Mouse (Mus musculus) splenic B cell, adult 2 months (primary cell): ENCODE data around the gene Olfr56.
"Not testable (repeated sequence)": the region's sequence is repeated elsewhere in the genome, so short reads cannot be mapped to it uniquely, and the experiment has no call there.

Experiments used
- DNase-seq: peaks from one replicate; pipeline ENCODE4 v3.0.0-alpha.2; 2011; ENCODE audit warnings: low read depth, low spot score
- H3K27me3 ChIP-seq: 2 replicates; pipeline ENCODE4 v1.6.1; 2012; ENCODE audit warnings: mild to moderate bottlenecking, low read length, moderate library complexity, mixed read lengths; ENCODE audit not compliant: control insufficient read depth, poor library complexity, insufficient read depth, severe bottlenecking
- H3K36me3 ChIP-seq: 2 replicates; pipeline ENCODE4 v1.6.1; 2012; ENCODE audit warnings: mild to moderate bottlenecking, low read length, moderate library complexity, mixed read lengths; ENCODE audit not compliant: control insufficient read depth, poor library complexity, insufficient read depth, severe bottlenecking

Gene Olfr56

DNA sequence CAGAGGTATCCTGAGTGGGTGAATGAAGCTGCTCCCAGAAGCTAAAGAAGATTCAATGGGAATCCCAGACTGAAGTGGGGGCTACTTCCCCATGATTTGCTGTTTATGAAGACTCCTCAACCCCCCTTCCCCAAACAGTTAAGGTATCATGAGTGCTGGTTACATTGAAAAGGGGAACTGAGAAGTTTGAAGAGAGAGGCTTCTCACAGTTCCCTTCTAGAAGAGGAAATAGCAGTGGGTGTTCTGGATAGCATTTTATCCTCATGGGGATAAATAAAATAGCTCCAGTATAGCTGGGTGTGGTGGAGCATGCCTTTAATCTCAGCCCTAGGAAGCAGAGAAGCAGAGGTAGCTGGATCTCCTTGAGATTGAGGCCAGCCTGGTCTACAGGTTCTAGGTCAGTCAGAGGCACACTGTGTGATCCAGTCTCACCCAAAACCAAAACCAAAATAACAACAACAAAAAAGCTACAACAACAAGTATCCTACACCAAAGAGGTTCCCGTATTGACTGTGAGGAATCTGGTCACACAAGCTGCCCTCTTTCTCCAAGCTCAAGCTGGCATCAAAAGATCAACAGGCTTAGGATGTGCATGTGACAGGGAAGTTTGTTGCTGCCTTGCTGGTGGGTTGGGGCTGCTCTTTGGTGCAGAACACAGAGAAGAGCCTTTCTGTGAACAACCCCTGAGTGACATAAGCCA is at the start of gene Olfr56:
Gene Olfr56, plus strand, starts transcription at position 650 of the 700 bp plus-strand sequence.
- DNase-seq = not testable (repeated sequence)

DNA sequence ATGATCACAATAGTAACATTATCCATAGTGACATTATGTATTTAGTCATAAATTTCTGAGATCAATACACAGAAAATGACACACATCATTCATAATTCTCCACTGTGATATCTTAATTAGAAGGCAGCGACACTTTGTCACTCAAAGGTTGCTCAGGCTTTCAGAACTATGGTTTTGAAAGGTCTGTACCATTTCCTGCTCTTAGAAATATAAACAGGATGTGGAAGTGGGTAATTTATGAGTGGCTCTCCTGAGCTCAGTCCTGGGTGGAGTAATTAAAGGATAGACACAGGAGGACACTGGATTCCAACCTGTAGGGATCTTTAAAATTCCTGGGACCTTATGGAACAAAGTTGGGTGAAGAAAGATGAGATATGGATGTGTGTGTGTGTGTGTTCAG is 45.3 kb upstream of the Olfr56 start:
- not testable (repeated sequence) for H3K27me3 ChIP-seq, DNase-seq, H3K36me3 ChIP-seq

More for the DNA sequence above, at the start of gene Olfr56:
- not testable (repeated sequence) for H3K36me3 ChIP-seq, H3K27me3 ChIP-seq

DNA sequence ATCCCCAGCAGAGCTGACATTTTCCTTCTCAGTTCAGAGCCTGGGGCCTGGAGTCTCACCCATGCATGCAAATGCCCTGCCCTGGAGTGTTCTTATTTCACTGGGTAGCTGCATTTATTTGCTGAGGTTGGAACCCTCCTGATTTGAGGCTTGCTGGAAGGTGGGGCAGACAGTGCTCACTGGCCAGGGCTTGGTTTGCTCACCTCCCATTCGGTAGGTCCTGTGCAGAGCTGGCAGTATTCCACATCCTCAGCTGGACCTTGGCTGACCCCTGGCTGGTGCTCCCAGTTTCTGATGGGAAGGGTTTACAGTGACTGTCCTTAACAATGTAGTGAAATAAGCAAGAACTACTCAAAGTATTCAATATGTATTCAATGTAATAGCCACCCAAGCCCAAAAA is 44.8 kb upstream of the Olfr56 start:
- not testable (repeated sequence) for H3K27me3 ChIP-seq, H3K36me3 ChIP-seq, DNase-seq

DNA sequence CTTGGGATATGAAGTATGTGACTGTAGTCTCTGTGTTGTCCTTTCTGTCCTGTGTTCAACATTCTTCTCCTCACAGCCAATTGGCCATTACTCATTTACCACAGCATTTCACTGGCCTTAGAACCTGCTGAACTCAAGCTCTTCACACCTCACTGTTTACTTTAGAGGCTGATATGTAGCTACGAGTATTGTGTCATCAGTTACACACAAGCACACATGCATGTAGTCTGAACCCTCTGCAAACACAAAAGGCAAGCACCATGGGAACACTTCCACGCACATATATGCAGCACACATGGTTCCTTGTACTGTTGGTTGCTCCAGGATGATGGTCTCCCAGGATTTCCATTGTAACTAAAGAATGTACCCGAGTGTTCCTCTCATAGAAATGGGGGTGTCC is 43.4 kb upstream of the Olfr56 start:
- H3K36me3 ChIP-seq, DNase-seq, H3K27me3 ChIP-seq: not testable (repeated sequence)

DNA sequence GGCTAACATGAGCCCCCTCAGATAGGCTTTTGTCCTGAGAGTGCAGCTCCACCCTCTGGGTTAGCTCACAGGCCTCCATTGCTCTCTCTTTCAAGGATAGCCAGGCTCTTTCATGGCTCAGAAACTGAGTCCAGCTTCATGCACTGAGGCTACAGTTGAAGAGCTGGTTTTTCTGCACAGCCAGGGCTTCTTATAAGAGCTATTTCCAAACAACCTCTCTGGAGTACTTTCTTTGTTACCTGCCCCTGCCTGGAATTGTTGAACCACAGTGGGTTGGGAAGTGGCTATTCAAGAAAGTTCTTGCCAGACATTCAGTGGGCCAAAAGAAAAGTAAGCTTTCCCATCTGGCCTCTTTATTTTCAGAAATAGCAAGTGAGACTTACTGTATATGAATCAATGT is 39.4 kb upstream of the Olfr56 start:
- not testable (repeated sequence) for DNase-seq

DNA sequence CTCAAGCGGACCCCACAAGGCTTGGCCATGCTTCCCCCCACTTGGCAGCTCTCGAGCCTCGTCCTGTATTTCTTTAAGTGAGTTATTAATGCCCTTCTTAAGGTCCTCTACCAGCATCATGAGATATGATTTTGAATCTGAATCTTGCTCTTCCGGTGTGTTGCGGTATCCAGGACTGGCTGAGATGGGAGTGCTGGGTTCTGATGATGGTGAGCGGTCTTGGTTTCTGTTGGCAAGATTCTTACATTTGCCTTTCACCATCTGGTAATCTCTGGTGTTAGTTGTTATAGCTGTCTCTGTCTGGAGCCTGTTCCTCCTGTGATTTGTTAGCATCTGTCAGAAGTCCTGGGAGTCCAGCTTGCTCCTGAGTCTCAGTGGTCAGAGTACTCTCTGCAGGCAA is 32.6 kb upstream of the Olfr56 start, which contains the start of gene Psme2b:
Gene Psme2b, minus strand, starts transcription at position 101 of the 400 bp plus-strand sequence.
- H3K36me3 ChIP-seq, DNase-seq, H3K27me3 ChIP-seq: not testable (repeated sequence)

More for the DNA sequence above, 39.4 kb upstream of the Olfr56 start:
- H3K27me3 ChIP-seq, H3K36me3 ChIP-seq: not testable (repeated sequence)

DNA sequence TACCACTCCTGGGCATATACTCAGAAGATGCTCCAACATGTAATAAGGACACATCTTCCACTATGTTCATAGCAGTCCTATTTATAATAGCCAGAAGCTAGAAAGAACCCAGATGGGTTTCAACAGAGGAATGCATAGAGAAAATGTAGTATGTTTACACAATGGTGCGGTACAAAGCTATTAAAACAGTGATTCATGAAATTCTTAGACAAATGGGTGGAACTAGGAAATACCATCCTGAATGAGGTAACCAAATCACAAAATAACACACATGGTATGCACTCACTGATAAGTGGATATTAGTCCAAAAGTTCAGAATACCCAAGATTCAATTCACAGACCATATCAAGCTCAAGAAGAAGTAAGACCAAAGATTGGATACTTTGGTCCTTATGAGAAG is 4.0 kb upstream of the Olfr56 start:
- H3K36me3 ChIP-seq, H3K27me3 ChIP-seq, DNase-seq: not testable (repeated sequence)

DNA sequence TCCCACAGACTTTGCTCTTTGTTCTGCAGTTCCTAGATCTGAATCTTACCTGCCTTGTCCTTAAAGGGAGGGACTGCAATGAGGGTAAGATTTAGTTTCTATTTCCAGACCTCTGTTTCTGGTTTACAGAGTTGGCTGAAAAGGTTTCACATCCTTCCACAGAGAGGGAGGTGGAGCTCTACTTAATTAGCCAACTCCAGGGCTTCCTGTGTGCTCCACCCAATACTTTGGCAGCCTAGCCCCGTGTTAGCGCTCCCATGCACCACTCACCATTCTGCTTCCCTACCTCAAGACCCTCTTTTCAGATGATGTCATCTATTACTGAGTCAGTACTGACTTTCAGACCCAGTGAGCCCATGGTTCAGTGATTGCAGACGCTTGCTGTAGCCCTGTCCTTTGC is 562 bp downstream of the Olfr56 start, which contains the start of gene 9930111J21Rik1:
Gene 9930111J21Rik1, minus strand, starts transcription at position 148 of the 400 bp plus-strand sequence.
- H3K36me3 ChIP-seq, H3K27me3 ChIP-seq, DNase-seq: not testable (repeated sequence)

DNA sequence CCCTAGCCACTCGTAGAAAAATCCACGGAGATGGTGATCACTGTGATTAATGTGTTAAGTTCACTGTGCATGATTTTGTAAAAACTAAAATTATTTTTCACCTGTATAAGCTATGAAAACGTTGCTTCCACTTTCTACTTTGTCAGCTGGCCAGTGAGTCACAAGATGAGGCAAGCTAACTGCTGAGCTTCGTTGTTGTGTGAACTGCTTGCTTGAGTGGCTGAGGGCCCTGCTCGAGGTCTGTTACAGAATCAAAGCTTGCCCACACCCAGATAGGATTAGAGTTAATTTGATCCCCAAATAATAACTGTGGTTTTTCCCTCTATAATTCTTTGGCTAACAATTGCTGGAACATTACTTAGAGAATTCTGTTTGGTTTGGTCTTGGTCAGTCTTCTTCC is 1.4 kb downstream of the Olfr56 start:
- H3K36me3 ChIP-seq, H3K27me3 ChIP-seq, DNase-seq: not testable (repeated sequence)

DNA sequence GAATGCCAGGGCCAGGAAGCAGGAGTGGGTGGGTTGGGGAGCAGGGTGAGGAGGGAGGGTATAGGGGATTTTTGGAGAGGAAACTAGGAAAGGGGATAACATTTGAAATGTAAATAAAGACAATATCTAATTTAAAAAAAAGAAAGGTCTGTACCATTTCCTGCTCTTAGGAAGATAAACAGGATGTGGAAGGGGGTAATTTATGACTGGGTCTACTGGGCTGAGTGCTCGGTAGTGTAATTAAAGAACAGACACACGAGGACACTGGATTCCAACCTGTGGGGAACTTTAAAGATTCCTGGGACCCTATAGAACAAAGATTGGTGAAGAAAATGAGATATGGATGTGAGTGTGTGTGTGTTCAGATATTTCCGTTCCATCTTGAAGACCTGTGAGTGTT is 4.2 kb downstream of the Olfr56 start:
- not testable (repeated sequence) for DNase-seq, H3K27me3 ChIP-seq, H3K36me3 ChIP-seq

DNA sequence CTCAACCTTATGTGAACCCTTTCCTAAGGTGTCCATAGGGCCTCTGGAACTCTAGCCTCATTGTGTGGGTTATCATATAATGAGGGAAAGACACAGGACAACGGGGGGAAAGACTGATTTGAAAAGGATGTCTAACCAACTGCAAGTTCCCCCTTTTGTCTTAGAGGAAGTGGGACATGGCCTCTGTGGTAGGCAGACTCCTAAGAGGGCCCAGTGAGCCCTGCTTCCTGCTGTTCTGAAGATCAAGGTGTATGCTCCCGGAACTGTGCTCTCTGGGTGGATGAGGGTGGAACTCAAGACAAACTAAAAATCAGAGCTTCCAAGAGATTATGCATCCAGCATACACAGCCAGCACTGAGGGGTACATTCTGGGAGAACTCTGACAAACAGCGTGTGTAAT is 9.5 kb downstream of the Olfr56 start:
- peak; percentile 30 for DNase-seq
- H3K36me3 ChIP-seq, H3K27me3 ChIP-seq: not testable (repeated sequence)

DNA sequence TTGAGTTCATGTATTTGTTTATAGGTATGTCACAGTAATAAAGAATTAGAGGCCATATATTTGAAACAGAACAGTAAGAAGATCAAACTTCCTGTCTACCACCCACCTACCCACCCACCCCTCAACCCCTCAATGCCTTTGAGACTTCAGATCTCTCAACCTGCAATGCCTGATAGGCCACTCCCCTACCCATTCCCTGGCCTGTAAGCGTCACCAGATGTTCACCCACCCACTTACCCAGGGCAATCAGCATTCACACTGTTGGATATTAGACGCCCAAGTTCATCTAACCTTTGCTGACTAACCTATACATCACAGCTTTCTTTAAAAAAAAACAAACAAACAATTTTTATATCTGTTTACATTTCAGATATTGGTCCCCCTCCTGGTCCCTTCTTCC is 11.3 kb downstream of the Olfr56 start:
- not testable (repeated sequence) for H3K36me3 ChIP-seq, H3K27me3 ChIP-seq, DNase-seq

DNA sequence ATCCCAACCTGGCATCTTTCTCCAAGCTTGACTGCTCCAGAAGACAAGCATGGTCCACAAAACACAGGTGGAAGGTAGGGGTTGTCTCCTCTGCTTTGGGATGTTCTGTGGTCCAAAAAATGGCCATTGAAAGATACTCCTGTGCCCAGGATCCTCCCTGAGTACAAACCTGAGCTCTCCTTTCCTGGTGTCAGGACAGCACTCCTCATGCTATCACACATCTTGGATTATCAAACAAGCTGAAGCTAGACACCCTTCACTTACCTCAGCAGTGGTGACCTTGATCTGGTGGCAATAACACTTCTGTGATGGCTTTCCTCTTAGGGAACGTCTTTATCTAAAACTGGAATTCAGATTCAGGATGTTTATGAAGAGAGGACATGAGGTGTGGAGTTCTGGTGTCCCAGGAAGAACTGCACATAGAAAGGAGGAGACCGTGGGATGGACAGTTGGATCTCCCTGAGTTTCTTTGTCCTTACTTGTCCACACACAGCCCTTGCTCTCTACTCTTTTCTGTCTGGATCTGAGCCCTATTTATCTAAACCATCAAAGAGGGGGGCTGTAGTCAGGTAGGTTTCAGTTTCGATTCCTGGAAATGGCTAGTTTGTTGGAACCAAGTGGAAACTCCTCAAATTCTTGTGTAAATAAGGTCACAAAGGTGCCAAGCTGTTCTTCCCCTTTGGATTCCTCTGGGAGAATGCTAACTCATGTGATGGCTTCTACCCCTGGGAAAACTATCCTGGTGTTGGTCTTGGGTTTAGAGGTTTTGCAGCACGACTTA is 13.2 kb downstream of the Olfr56 start, which contains the start of gene Gm12185:
Gene Gm12185, minus strand, starts transcription at position 487 of the 781 bp plus-strand sequence.
- not testable (repeated sequence) for H3K27me3 ChIP-seq, H3K36me3 ChIP-seq
- DNase-seq = peak; percentile 31

DNA sequence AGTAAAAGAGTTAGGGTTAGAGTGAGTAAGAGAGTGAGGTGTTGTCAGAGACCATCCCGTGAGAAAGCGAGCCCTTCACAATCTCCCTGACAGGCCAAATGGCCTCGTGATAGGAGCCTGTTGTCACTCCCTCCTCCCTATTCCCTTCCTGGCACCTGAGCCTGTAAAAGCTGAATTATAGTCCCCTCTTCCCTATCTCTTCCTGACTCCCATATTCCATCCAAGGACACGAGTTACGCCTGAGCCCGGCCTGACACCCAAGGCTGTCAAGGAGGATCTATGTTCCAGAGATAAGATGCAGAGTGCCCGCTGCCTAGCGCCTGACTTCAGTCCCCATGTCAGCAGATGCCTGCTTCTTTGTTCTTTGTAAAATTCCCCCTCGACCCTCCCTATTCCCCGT is 14.6 kb downstream of the Olfr56 start:
- not testable (repeated sequence) for DNase-seq, H3K36me3 ChIP-seq, H3K27me3 ChIP-seq

DNA sequence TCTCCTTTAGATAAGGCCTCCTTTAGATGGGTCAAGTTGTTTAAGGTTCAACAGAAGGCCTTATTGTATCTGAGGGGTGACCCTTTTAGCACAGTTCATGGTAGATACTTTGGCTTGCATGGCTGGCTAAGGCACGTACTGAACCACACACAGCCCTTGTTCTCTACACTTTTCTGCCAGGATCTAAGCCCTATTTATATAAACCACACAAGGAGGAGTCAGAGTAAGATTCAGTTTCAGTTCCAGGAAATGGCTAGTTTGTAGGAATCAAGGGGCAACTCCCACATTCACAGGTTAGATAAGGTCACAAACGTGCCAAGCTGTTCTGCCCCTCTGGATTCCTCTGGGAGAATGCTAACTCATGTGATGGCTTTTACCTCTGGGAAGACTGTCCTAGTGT is 15.3 kb downstream of the Olfr56 start, which contains the start of gene Tgtp1:
Gene Tgtp1, minus strand, starts transcription at position 155 of the 400 bp plus-strand sequence.
- H3K27me3 ChIP-seq, H3K36me3 ChIP-seq: not testable (repeated sequence)
- peak; percentile 29 for DNase-seq
